Mouse (Mus musculus): ENCODE results near the gene A630073D07Rik. TPM values are rescaled to one million over a fixed set of nuclear protein-coding genes. Genes with fewer than 3 reads are reported as not detected.

The A630073D07Rik gene
- not detected for polyA plus RNA-seq (2014; fragmentation: Illumina TruSeq; extraction: RNeasy Lipid Tissue Mini Kit (QIAGEN cat#74804); ENCODE audit: low read depth, low replicate concordance)

DNA sequence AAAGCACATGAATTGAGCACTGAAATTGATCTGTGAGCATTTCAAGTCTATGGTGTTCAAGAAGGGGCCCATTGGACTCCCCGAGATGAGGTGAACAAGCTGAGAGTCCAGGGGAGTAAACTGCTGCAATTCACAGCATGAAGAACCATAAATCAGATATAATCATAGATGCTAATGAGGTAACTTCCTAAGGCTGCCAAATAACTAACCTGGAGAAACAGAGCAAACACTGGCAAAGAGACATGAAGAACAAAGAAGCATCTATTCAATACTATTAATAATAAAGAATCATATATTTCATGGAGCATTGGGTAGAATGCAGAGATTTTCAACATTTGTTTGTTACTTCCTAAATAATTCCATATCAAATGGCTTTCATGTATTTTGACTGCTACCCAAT lies at the start of gene A630073D07Rik:
TSS of gene A630073D07Rik (minus strand) at position 101 of the 400 bp plus-strand sequence.

GRCm38 (mm10) chr6:132700907-132701306 lies 49.6 kb upstream of the A630073D07Rik start, which contains the start of gene Tas2r121:
Tas2r121 (minus strand) TSS chr6:132701007.

GRCm38 (mm10) chr6:132656653-132657052 lies 5.3 kb upstream of the A630073D07Rik start, which contains the start of gene Tas2r120:
Tas2r120 (plus strand) TSS chr6:132656953.

DNA sequence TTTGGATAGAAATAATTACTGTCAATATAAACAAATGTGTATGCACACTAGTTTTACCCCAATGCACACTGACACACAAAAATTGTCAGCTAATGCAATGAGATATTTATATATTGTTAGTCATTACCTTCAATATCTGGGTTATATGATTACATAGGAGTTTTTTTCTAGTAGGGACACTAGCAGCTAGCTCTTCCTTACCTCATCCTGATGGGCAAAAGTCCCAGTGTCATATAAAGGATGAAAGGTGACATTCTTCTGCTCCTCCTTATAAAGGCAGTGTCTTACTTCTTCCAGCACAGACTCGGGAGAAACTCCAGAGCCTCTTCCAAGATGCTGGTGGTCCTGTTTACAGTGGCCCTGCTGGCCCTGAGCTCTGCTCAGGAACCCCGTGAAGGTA lies 55.7 kb downstream of the A630073D07Rik start, which contains the start of gene Prp2:
TSS of gene Prp2 (plus strand) at position 301 of the 400 bp plus-strand sequence.

Other genes starting within 250 kb of the A630073D07Rik start
- gene Prh1, start 81.7 kb downstream of the A630073D07Rik start, polyA plus RNA-seq (2014; fragmentation: Illumina TruSeq; extraction: RNeasy Lipid Tissue Mini Kit (QIAGEN cat#74804); ENCODE audit: low read depth, low replicate concordance) = not detected
- gene Prp2, start 55.6 kb downstream of the A630073D07Rik start, polyA plus RNA-seq (2014; fragmentation: Illumina TruSeq; extraction: RNeasy Lipid Tissue Mini Kit (QIAGEN cat#74804); ENCODE audit: low read depth, low replicate concordance) = not detected
- not detected for gene Tas2r120, start 5.4 kb upstream of the A630073D07Rik start, polyA plus RNA-seq (2014; fragmentation: Illumina TruSeq; extraction: RNeasy Lipid Tissue Mini Kit (QIAGEN cat#74804); ENCODE audit: low read depth, low replicate concordance)
- gene Tas2r121, start 49.5 kb upstream of the A630073D07Rik start, polyA plus RNA-seq (2014; fragmentation: Illumina TruSeq; extraction: RNeasy Lipid Tissue Mini Kit (QIAGEN cat#74804); ENCODE audit: low read depth, low replicate concordance) = not detected
- not detected for gene Tas2r122, start 60.4 kb upstream of the A630073D07Rik start, polyA plus RNA-seq (2014; fragmentation: Illumina TruSeq; extraction: RNeasy Lipid Tissue Mini Kit (QIAGEN cat#74804); ENCODE audit: low read depth, low replicate concordance)
- not detected for gene Tas2r115, start 86.5 kb upstream of the A630073D07Rik start, polyA plus RNA-seq (2014; fragmentation: Illumina TruSeq; extraction: RNeasy Lipid Tissue Mini Kit (QIAGEN cat#74804); ENCODE audit: low read depth, low replicate concordance)
- not detected for gene Tas2r124, start 103.2 kb upstream of the A630073D07Rik start, polyA plus RNA-seq (2014; fragmentation: Illumina TruSeq; extraction: RNeasy Lipid Tissue Mini Kit (QIAGEN cat#74804); ENCODE audit: low read depth, low replicate concordance)
- gene Tas2r102, start 110.6 kb upstream of the A630073D07Rik start, polyA plus RNA-seq (2014; fragmentation: Illumina TruSeq; extraction: RNeasy Lipid Tissue Mini Kit (QIAGEN cat#74804); ENCODE audit: low read depth, low replicate concordance) = not detected
- gene Tas2r136, start 126.6 kb upstream of the A630073D07Rik start, polyA plus RNA-seq (2014; fragmentation: Illumina TruSeq; extraction: RNeasy Lipid Tissue Mini Kit (QIAGEN cat#74804); ENCODE audit: low read depth, low replicate concordance) = not detected
- gene Tas2r117, start 151.3 kb upstream of the A630073D07Rik start, polyA plus RNA-seq (2014; fragmentation: Illumina TruSeq; extraction: RNeasy Lipid Tissue Mini Kit (QIAGEN cat#74804); ENCODE audit: low read depth, low replicate concordance) = not detected
- gene Tas2r123, start 195.6 kb upstream of the A630073D07Rik start, polyA plus RNA-seq (2014; fragmentation: Illumina TruSeq; extraction: RNeasy Lipid Tissue Mini Kit (QIAGEN cat#74804); ENCODE audit: low read depth, low replicate concordance) = not detected
- not detected for gene Tas2r116, start 203.9 kb upstream of the A630073D07Rik start, polyA plus RNA-seq (2014; fragmentation: Illumina TruSeq; extraction: RNeasy Lipid Tissue Mini Kit (QIAGEN cat#74804); ENCODE audit: low read depth, low replicate concordance)
- not detected for gene Tas2r110, start 216.5 kb upstream of the A630073D07Rik start, polyA plus RNA-seq (2014; fragmentation: Illumina TruSeq; extraction: RNeasy Lipid Tissue Mini Kit (QIAGEN cat#74804); ENCODE audit: low read depth, low replicate concordance)
- gene Tas2r113, start 241.5 kb upstream of the A630073D07Rik start, polyA plus RNA-seq (2014; fragmentation: Illumina TruSeq; extraction: RNeasy Lipid Tissue Mini Kit (QIAGEN cat#74804); ENCODE audit: low read depth, low replicate concordance) = not detected